Mouse (Mus musculus): ENCODE data around the gene Podn. TPM values are rescaled to one million over a fixed set of nuclear protein-coding genes. Genes with fewer than 3 reads are reported as not detected.

Podn gene
- polyA plus RNA-seq, 1 experiment = 150 TPM

GRCm38 (mm10) chr4:108025269-108025668 lies 71.0 kb downstream of the Podn start:
- peak overlapping the region; percentile 52 for H3K4me3 ChIP-seq (ENCODE audit: low read depth, low read length)
- H3K27me3 ChIP-seq (ENCODE audit: control insufficient read depth, insufficient read depth, low read length) = no peaks in the 10 kb centered on the region
- 17% methylated on average over 10 of the region's 10 CpGs for WGBS
- TF ChIP-seq POLR2A (IDR thresholded peaks at IDR 0.05; ENCODE audit: low read depth, low read length) = peak; percentile 64; the same call in 1 of the 2 replicates
- no peak for TF ChIP-seq CTCF (IDR thresholded peaks at IDR 0.05; ENCODE audit: extremely low read depth, insufficient read length, insufficient replicate concordance, low read depth, low read length)
- peak overlapping the region; percentile 90 for H3K27ac ChIP-seq (ENCODE audit: insufficient read depth, low read depth, low read length)
- peaks cover 15% of the 10 kb centered on the region; the same call in 1 of the 2 replicates for H3K36me3 ChIP-seq (ENCODE audit: control insufficient read depth, insufficient read depth, low read length)
- H3K4me1 ChIP-seq (ENCODE audit: control insufficient read depth, insufficient read depth, insufficient read length, low read length) = peaks cover 51% of the 10 kb centered on the region

GRCm38 (mm10) chr4:108024641-108025040 lies 71.6 kb downstream of the Podn start:
- peak overlapping the region; percentile 99 for H3K27ac ChIP-seq (ENCODE audit: insufficient read depth, low read depth, low read length)
- H3K4me3 ChIP-seq (ENCODE audit: low read depth, low read length) = peak overlapping the region; percentile 15
- H3K36me3 ChIP-seq (ENCODE audit: control insufficient read depth, insufficient read depth, low read length) = peaks cover 15% of the 10 kb centered on the region; the same call in 1 of the 2 replicates
- H3K27me3 ChIP-seq (ENCODE audit: control insufficient read depth, insufficient read depth, low read length) = no peaks in the 10 kb centered on the region
- TF ChIP-seq CTCF (IDR thresholded peaks at IDR 0.05; ENCODE audit: extremely low read depth, insufficient read length, insufficient replicate concordance, low read depth, low read length) (no peak), POLR2A (IDR thresholded peaks at IDR 0.05; ENCODE audit: low read depth, low read length) (no peak)
- WGBS = 35% methylated on average over 5 of the region's 5 CpGs
- peaks cover 51% of the 10 kb centered on the region for H3K4me1 ChIP-seq (ENCODE audit: control insufficient read depth, insufficient read depth, insufficient read length, low read length)

- TF ChIP-seq CTCF (IDR thresholded peaks at IDR 0.05; ENCODE audit: extremely low read depth, insufficient read length, insufficient replicate concordance, low read depth, low read length) (no peak), POLR2A (IDR thresholded peaks at IDR 0.05; ENCODE audit: low read depth, low read length) (peak; percentile 32; the same call in 1 of the 2 replicates)
- 48% methylated on average over 4 of the region's 4 CpGs for WGBS
- peaks cover 47% of the 10 kb centered on the region for H3K4me1 ChIP-seq (ENCODE audit: control insufficient read depth, insufficient read depth, insufficient read length, low read length)
Measured at GRCm38 (mm10) chr4:108023186-108023585, 73.1 kb downstream of the Podn start.

GRCm38 (mm10) chr4:108020178-108020577 lies 76.1 kb downstream of the Podn start:
- Histone ChIP-seq H3K27ac (ENCODE audit: insufficient read depth, low read depth, low read length) (no peak overlapping the region), H3K27me3 (ENCODE audit: control insufficient read depth, insufficient read depth, low read length) (no peaks in the 10 kb centered on the region), H3K4me1 (ENCODE audit: control insufficient read depth, insufficient read depth, insufficient read length, low read length) (peaks cover 39% of the 10 kb centered on the region), H3K4me3 (ENCODE audit: low read depth, low read length) (no peak overlapping the region), H3K36me3 (ENCODE audit: control insufficient read depth, insufficient read depth, low read length) (peaks cover 21% of the 10 kb centered on the region; the same call in 1 of the 2 replicates)
- 89% methylated on average over 6 of the region's 6 CpGs for WGBS
- TF ChIP-seq CTCF (IDR thresholded peaks at IDR 0.05; ENCODE audit: extremely low read depth, insufficient read length, insufficient replicate concordance, low read depth, low read length) (no peak), POLR2A (IDR thresholded peaks at IDR 0.05; ENCODE audit: low read depth, low read length) (no peak)

More at GRCm38 (mm10) chr4:108023186-108023585, 73.1 kb downstream of the Podn start:
- Histone ChIP-seq H3K27ac (ENCODE audit: insufficient read depth, low read depth, low read length) (peak overlapping the region; percentile 86), H3K4me3 (ENCODE audit: low read depth, low read length) (no peak overlapping the region), H3K27me3 (ENCODE audit: control insufficient read depth, insufficient read depth, low read length) (no peaks in the 10 kb centered on the region), H3K36me3 (ENCODE audit: control insufficient read depth, insufficient read depth, low read length) (peaks cover 19% of the 10 kb centered on the region; the same call in 1 of the 2 replicates)

GRCm38 (mm10) chr4:108018961-108019921 lies 77.0 kb downstream of the Podn start:
- Histone ChIP-seq H3K27ac (ENCODE audit: insufficient read depth, low read depth, low read length) (no peak overlapping the region), H3K27me3 (ENCODE audit: control insufficient read depth, insufficient read depth, low read length) (no peaks in the 10 kb centered on the region), H3K36me3 (ENCODE audit: control insufficient read depth, insufficient read depth, low read length) (peaks cover 21% of the 10 kb centered on the region; the same call in 1 of the 2 replicates), H3K4me3 (ENCODE audit: low read depth, low read length) (no peak overlapping the region), H3K4me1 (ENCODE audit: control insufficient read depth, insufficient read depth, insufficient read length, low read length) (peaks cover 40% of the 10 kb centered on the region)
- 64% methylated on average over 14 of the region's 14 CpGs for WGBS
- TF ChIP-seq CTCF (IDR thresholded peaks at IDR 0.05; ENCODE audit: extremely low read depth, insufficient read length, insufficient replicate concordance, low read depth, low read length) (no peak), POLR2A (IDR thresholded peaks at IDR 0.05; ENCODE audit: low read depth, low read length) (no peak)

- Histone ChIP-seq H3K27ac (ENCODE audit: insufficient read depth, low read depth, low read length) (no peak overlapping the region), H3K4me1 (ENCODE audit: control insufficient read depth, insufficient read depth, insufficient read length, low read length) (peaks cover 32% of the 10 kb centered on the region), H3K36me3 (ENCODE audit: control insufficient read depth, insufficient read depth, low read length) (peaks cover 21% of the 10 kb centered on the region; the same call in 1 of the 2 replicates), H3K27me3 (ENCODE audit: control insufficient read depth, insufficient read depth, low read length) (no peaks in the 10 kb centered on the region), H3K4me3 (ENCODE audit: low read depth, low read length) (no peak overlapping the region)
- 71% methylated on average over 10 of the region's 10 CpGs for WGBS
- TF ChIP-seq POLR2A (IDR thresholded peaks at IDR 0.05; ENCODE audit: low read depth, low read length) = no peak
- no peak for TF ChIP-seq CTCF (IDR thresholded peaks at IDR 0.05; ENCODE audit: extremely low read depth, insufficient read length, insufficient replicate concordance, low read depth, low read length)
Measured at GRCm38 (mm10) chr4:108018241-108018923, 77.9 kb downstream of the Podn start.
